Mouse (Mus musculus) thymus, adult 2 months (tissue): ENCODE results near the gene Pcsk6. TPM values are rescaled to one million over a fixed set of nuclear protein-coding genes. Genes with fewer than 3 reads are reported as not detected.
A peak's percentile ranks its signal among the peaks of the same experiment; 100 is the strongest.

Source experiments
- DNase-seq: peaks from one replicate; pipeline ENCODE4 v3.0.0; 2021
- H3K27ac ChIP-seq: fragments of 200-500 bp; 2 replicates; pipeline ENCODE4 v1.5.1; 2012; ENCODE audit warnings: low read length, control low read depth; ENCODE audit not compliant: control insufficient read depth, insufficient read depth
- H3K27me3 ChIP-seq: fragments of 200-500 bp; 2 replicates; pipeline ENCODE4 v1.6.1; 2012; ENCODE audit warnings: mild to moderate bottlenecking, low read length, moderate library complexity, mixed read lengths; ENCODE audit not compliant: control insufficient read depth, insufficient read depth
- H3K36me3 ChIP-seq: fragments of 200-500 bp; 2 replicates; pipeline ENCODE4 v1.6.1; 2012; ENCODE audit warnings: mild to moderate bottlenecking, low read length, moderate library complexity; ENCODE audit not compliant: control insufficient read depth, insufficient read depth
- H3K4me1 ChIP-seq: fragments of 200-500 bp; replicated peaks from 2 replicates; pipeline ENCODE4 v1.6.1; 2012; ENCODE audit warnings: low read length; ENCODE audit not compliant: control insufficient read depth, insufficient read depth
- H3K4me3 ChIP-seq: fragments of 200-500 bp; 2 replicates; pipeline ENCODE4 v1.5.1; 2012; ENCODE audit warnings: mild to moderate bottlenecking, low read length, control low read depth, moderate library complexity; ENCODE audit not compliant: control insufficient read depth, insufficient read depth
- CTCF ChIP-seq: fragments of 200-500 bp; IDR thresholded peaks from 2 replicates; pipeline ENCODE4 v1.5.1; 2012; ENCODE audit warnings: mild to moderate bottlenecking, control low read depth, low read length, moderate library complexity, borderline replicate concordance; ENCODE audit not compliant: control insufficient read depth, poor library complexity, insufficient read depth; ENCODE audit errors: extremely low read depth
- POLR2A ChIP-seq: fragments of 200-500 bp; IDR thresholded peaks from 2 replicates; pipeline ENCODE4 v1.6.1; 2012; ENCODE audit warnings: mild to moderate bottlenecking, low read length, control low read depth, moderate library complexity; ENCODE audit not compliant: control insufficient read depth, poor library complexity, insufficient read depth; ENCODE audit errors: extremely low read depth
- WGBS: fragments of 180-500 bp; shearing (Covaris S2); methylation state at CpG from one replicate; pipeline ENCODE4 v1.1.7; 2018; 5-methylcytosine and 5-hydroxymethylcytosine counted together
- polyA plus RNA-seq: library from polyadenylated mRNA; depleted of rRNA; stranded (reverse); fragments of >200 nt; gene quantifications from 2 replicates; pipeline ENCODE4 v1.2.3, GENCODE M21; 2012

The Pcsk6 gene
- polyA plus RNA-seq, 1 experiment = 4.5 TPM

- 0 out of 2 replicates have a peak, but pooled peaks cover 6% of the 10 kb centered on the region for H3K4me1 ChIP-seq
- H3K27ac ChIP-seq = no peak overlapping the region
- TF ChIP-seq POLR2A (no peak), CTCF (no peak)
- 95% methylated on average over 2 of the region's 2 CpGs for WGBS
- peaks cover 29% of the 10 kb centered on the region for H3K36me3 ChIP-seq
- no peaks in the 10 kb centered on the region for H3K27me3 ChIP-seq
- no peak overlapping the region for H3K4me3 ChIP-seq
- DNase-seq = no peak
These were observed 214.9 kb downstream of the Pcsk6 start for GRCm38 (mm10) chr7:66076411-66076810.

- Histone ChIP-seq H3K27ac (no peak within 1 kb of the TSS), H3K4me1 (0 out of 2 replicates have a peak, but pooled peaks cover 6% of the 10 kb centered on the region), H3K27me3 (no peaks in the 10 kb centered on the region), H3K36me3 (peaks cover 21% of the 10 kb centered on the region), H3K4me3 (peak within 1 kb of the TSS; percentile 63)
- under 1% methylated on average over 65 of the region's 65 CpGs for WGBS
- TF ChIP-seq CTCF (peak; percentile 60; the same call in 1 of the 2 replicates), POLR2A (peak; percentile 70)
- peak; percentile 96 for DNase-seq
These were observed 218.1 kb downstream of the Pcsk6 start, which contains the start of gene Selenos for GRCm38 (mm10) chr7:66079364-66080230. Gene Selenos, plus strand, starts transcription at chr7:66079649.

DNA sequence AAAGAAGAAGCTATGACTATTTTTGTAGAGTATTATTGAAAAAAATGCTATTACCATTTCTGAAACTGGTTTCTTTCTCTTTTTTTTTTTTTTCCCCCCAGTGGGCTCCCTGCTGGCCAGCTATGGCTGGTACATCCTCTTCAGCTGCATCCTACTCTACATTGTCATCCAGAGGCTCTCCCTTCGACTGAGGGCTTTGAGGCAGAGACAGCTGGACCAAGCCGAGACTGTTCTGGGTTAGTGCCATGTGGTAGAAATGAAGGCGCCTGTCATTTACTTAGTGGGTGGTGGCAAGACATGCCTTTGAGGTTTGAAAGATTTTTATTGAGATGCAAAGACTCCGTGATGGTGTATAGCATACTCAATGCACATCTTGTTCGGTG, 218.7 kb downstream of the Pcsk6 start:
- DNase-seq = no peak
- H3K36me3 ChIP-seq = peaks cover 19% of the 10 kb centered on the region
- peak overlapping the region; percentile 63 for H3K4me3 ChIP-seq
- 43% methylated on average over 5 of the region's 5 CpGs for WGBS
- TF ChIP-seq POLR2A (no peak), CTCF (no peak)
- H3K27me3 ChIP-seq = no peaks in the 10 kb centered on the region
- H3K4me1 ChIP-seq = 0 out of 2 replicates have a peak, but pooled peaks cover 6% of the 10 kb centered on the region
- no peak overlapping the region for H3K27ac ChIP-seq

DNA sequence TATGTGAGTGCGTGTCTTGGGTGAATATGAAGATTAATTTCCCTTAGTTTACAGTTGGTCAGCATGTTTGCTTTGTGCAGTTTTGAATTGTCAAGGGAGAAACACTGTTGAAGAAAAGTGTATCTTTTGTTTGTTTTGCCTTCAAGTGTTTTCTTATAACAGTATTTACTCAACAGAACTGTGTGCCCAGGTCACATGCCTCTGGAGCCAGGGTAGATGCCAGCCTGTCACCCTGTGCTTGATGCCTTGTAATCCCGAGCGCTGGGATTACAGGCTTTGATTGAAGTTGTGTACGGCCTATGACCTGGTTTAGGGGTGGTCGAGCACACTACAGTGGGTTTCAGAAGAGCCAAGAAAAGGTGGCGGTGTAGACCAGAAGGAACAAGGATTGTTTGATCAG, 222.2 kb downstream of the Pcsk6 start:
- Histone ChIP-seq H3K36me3 (peaks cover 44% of the 10 kb centered on the region), H3K4me3 (no peak overlapping the region), H3K27ac (no peak overlapping the region), H3K4me1 (0 out of 2 replicates have a peak, but pooled peaks cover 6% of the 10 kb centered on the region), H3K27me3 (no peaks in the 10 kb centered on the region)
- 96% methylated on average over 6 of the region's 6 CpGs for WGBS
- DNase-seq = no peak
- TF ChIP-seq POLR2A = no peak
- TF ChIP-seq CTCF = no peak

- no peak for DNase-seq
- 0 out of 2 replicates have a peak, but pooled peaks cover 6% of the 10 kb centered on the region for H3K4me1 ChIP-seq
- H3K27ac ChIP-seq = no peak overlapping the region
- no peaks in the 10 kb centered on the region for H3K27me3 ChIP-seq
- 92% methylated on average over 7 of the region's 7 CpGs for WGBS
- H3K4me3 ChIP-seq = no peak overlapping the region
- TF ChIP-seq POLR2A (no peak), CTCF (no peak)
- peaks cover 52% of the 10 kb centered on the region for H3K36me3 ChIP-seq
These were observed 223.0 kb downstream of the Pcsk6 start for GRCm38 (mm10) chr7:66084546-66084945.

DNA sequence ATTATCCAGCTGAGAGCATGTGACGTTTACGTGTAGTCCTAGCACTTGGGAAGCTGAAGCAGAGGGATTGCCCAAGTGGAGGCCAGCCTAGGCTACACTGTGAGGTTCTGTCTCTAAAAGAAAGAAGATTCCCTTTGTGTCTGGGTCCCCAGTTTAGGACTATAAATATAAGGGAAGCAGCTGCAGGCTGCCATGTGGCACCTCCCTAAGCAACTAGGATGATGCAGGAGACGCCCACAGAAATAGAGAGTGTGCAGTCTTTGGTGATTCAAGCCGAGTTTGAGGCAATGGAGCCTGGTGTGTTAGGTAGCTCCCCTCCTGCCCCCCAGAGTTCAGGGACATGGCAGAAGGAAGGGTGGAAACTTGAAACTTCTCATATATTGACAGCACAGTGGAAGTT, 226.1 kb downstream of the Pcsk6 start:
- TF ChIP-seq CTCF (no peak), POLR2A (no peak)
- Histone ChIP-seq H3K36me3 (peaks cover 60% of the 10 kb centered on the region), H3K27ac (no peak overlapping the region), H3K27me3 (no peaks in the 10 kb centered on the region), H3K4me3 (no peak overlapping the region), H3K4me1 (no peaks in the 10 kb centered on the region)
- WGBS = 93% methylated on average over 4 of the region's 4 CpGs
- DNase-seq = no peak

DNA sequence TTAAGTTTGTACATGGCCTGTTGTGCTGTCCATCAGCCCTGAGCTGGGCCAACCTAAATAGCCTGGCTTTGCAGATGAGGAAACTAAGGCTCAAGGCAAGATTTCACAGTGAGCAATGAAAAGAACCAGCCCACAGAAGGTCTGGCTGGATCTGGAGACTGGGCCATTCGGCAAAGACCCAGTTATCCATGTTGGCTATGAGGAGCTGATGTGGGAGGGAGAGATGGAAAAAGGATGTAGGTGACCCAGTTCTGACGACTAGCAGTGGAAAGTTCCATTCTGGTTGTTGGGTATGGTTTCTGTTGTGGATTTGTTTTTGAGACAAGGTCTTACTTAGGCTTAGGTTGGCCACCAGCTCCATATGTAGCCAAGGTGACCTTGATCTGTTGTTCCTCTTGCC, 226.5 kb downstream of the Pcsk6 start:
- no peak overlapping the region for H3K27ac ChIP-seq
- WGBS = 83% methylated on average over 2 of the region's 2 CpGs
- H3K4me1 ChIP-seq = no peaks in the 10 kb centered on the region
- no peaks in the 10 kb centered on the region for H3K27me3 ChIP-seq
- peaks cover 59% of the 10 kb centered on the region for H3K36me3 ChIP-seq
- DNase-seq = no peak
- TF ChIP-seq CTCF (no peak), POLR2A (no peak)
- H3K4me3 ChIP-seq = no peak overlapping the region
